Mouse (Mus musculus) cerebellum, postnatal 10 days (tissue): ENCODE data around the gene Reep6.

Source experiments
- DNase-seq, 2 experiments: peaks; one replicate each; pipeline ENCODE4 v3.0.0; 2021; ENCODE audit warnings: mixed read lengths in 2 of 2

Reep6 gene

DNA sequence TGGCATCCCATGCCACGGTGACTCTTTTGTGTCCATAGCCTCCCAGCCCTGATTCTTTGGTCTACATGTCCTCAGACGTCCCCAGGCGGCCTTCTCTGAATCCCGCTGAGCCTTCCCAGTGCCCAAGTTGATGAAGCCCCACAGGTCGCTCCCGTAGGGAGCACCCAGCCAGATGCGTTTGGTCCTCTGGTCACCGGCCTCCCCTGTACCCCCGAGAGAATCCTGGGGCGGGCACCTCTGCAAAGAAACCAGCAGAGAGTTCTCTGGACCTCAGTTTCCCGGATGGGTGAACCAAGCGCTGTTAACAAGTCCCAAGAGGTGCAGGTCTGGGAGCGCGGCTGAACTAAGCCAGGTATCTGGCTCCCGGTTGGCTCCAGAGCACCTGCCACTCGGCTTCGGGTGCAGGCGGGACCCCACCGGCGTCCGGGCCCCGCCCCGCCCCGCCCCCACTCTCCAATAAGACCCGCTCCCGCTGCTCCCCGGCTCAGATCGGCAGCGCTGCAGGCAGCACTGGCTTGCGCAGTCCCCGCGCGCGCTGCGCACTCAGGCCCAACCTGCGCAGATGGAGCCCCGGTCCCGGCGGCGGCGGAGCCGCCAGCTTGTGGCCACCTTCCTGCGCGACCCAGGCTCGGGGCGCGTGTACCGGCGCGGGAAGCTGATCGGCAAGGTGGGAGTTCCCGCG lies 26.4 kb downstream of the Reep6 start, which contains the start of gene Plk5:
Gene Plk5, plus strand, starts transcription at position 459 of the 682 bp plus-strand sequence.
- DNase-seq: peak; percentile 50 to 53

- DNase-seq: peak in 1 of 2 experiments; percentile 12
These were observed 27.0 kb downstream of the Reep6 start for GRCm38 (mm10) chr10:80356737-80357136.

DNA sequence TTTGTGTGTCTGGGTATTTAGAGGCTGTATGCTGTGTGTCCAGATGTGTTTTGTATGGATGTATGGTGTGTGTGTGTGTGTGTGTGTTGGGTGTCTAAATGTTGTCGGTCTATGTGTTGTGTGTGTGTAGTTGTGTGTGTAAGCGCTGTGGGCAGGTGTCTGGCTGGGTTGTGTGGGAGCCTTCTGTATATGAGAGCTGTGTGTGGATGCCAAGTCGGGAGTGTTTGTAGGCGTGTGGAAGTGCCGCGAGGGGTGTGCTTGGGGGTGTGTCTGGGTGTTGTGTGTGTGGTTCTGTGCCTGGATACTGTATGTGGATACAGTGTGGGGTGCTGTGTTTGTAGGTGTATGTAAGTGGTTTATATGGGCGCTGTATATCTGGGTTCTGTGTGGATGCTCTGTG lies 27.6 kb downstream of the Reep6 start:
- peak in 1 of 2 experiments; percentile 4 for DNase-seq

- DNase-seq: peak; percentile 78 to 79
These were observed 28.4 kb downstream of the Reep6 start for GRCm38 (mm10) chr10:80357994-80358639.

- DNase-seq: peak; percentile 66 to 77
These were observed 34.0 kb downstream of the Reep6 start for GRCm38 (mm10) chr10:80363734-80364133.

GRCm38 (mm10) chr10:80365736-80366135 lies 36.0 kb downstream of the Reep6 start:
- DNase-seq: no peak

- DNase-seq: no peak
These were observed 38.2 kb downstream of the Reep6 start for GRCm38 (mm10) chr10:80367954-80368353.

GRCm38 (mm10) chr10:80368392-80368791 lies 38.6 kb downstream of the Reep6 start:
- no peak for DNase-seq

DNA sequence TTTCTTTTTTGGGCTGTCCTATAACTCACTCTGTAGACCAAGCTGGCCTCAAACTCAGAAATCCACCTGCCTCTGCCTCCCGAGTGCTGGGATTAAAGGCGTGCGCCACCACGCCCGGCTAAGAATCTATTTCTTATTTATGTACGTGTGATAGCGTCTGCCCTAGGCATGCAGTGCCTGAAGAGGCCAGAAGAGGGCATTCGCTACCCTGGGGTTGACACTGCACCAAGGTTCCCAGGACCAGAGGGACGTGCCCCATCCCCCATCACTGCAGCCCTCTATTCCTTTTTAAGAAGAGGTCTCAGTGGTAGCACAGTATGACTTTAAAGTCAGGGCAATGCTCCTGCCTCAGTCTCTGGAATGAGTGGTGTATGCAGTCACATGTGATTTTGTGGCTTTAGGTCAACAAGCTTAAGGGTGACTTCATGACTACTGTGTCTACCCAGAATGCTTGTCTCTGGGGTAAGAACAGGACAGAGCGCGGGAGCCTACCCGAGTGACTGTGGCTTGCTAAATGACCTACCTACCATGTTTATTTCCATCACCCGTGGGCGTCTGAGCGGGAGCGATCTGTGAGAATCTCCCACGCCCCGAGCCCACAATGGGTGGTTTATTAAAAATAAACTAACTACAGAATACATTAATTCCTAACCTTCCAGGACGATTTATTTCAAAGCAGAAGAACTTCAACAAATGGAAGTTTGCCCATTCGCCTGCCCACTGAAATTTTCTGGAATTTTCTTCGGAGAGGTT lies 40.4 kb downstream of the Reep6 start:
- DNase-seq: no peak

DNA sequence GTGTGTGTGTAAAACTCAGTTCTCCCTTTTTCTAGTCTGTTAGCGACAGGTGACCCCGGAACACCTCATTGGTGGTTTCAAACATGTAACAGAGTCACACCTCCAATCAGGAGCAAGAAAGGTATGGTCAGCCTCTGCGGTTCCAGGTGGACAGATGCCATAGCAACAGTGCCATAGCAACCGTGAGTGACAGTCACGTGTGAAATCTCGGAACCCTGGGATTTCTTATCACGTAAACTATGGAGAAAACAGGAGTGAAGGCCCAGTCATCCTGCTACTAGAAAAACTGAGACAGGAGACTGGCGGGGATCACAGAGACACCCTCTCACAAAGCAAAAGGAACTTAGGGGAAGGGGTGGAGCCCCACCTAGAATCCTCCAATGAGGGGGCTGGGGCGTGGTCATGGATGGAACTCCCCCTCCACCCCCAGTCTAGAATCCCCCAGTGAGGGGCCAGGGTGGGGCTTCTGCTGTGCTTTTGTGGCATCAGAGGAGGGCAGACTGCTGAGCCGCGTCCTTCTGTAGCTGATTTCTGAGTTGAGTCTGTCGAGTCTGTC lies 41.7 kb downstream of the Reep6 start:
- DNase-seq: peak; percentile 88 to 91

DNA sequence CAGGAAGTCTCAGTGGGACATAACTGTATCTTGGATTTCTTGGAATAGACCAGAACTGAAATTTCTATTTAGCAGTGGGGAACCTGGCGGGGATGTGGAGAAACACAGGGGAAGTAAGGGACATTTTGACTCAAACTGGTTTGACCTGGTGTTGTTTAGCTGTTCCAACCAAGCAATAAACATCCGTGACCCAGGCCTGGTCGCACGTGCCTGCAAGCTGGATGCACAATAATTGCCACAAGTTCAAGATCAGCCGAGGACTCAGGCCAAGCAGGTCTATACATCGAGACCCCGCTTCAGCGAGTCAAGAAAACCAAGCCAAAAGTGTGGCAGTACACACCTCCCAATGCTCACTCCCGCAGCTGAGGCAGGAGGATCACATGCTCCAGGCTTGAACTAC lies 42.2 kb downstream of the Reep6 start:
- no peak for DNase-seq

GRCm38 (mm10) chr10:80372706-80373105 lies 43.0 kb downstream of the Reep6 start:
- DNase-seq: no peak

GRCm38 (mm10) chr10:80374063-80374462 lies 44.3 kb downstream of the Reep6 start:
- DNase-seq: peak; percentile 90

GRCm38 (mm10) chr10:80376160-80376559 lies 46.4 kb downstream of the Reep6 start:
- DNase-seq: peak; percentile 99

- DNase-seq: peak; percentile 63 to 80
These were observed 48.0 kb downstream of the Reep6 start for GRCm38 (mm10) chr10:80377716-80378115.

GRCm38 (mm10) chr10:80382641-80383365 lies 53.0 kb downstream of the Reep6 start:
- no peak for DNase-seq

DNA sequence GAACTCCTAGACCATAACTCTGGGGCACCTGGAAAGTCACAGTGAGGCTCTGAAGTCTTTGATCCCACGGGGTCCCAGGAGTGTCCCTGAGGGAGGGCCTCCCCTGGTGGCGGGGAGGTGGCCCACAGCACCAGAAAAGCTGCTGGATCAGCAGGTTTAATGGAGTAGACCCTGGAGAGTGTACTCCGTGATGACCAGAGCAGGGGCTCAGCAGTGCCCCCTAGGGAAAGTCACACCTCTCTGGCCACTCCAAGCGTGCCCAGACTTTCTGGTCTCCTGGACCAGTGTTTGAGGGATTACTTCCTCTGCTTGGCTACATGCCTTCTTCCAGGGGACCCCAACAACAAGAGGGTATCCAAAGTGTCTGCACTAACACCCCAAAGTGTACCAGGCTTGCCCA lies 53.7 kb downstream of the Reep6 start:
- DNase-seq: peak; percentile 52 to 62

DNA sequence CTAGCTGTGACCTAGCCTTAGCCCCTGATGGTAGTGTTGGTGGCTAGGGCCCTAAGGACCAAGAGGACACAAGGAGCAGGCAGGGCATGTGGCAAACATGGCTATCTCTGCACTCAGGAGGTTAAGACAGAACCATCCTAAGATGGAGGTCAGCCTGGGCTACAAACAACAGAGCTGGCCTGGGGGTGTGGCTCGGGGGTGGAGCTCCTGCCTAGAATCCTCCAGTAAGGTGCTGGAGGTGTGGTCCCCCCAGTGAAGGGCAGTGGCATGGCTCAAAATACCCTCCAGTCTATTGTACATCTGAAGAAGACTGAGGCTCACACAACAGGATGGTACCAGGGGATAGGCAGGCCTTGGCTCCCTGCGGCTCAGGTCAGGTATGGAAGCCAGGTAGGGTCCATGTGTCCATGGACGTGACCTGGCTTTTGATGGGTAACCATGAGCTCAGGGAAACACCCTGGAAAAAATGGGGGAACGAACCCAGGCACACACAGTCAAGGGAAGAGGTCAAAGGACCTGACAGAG lies 54.4 kb downstream of the Reep6 start:
- DNase-seq: peak in 1 of 2 experiments; percentile 56

- DNase-seq: no peak
These were observed 55.0 kb downstream of the Reep6 start for GRCm38 (mm10) chr10:80384709-80385108.

GRCm38 (mm10) chr10:80385310-80385709 lies 55.6 kb downstream of the Reep6 start:
- DNase-seq: peak; percentile 79 to 84
